Mouse (Mus musculus) lung, adult 2 months (tissue): ENCODE data around the gene Nacc1.

ENCODE experiments used
- CTCF ChIP-seq: fragments of 200-500 bp; IDR thresholded peaks from 2 replicates; pipeline ENCODE4 v1.5.1; 2011; ENCODE audit warnings: mild to moderate bottlenecking, low read length, control low read depth; ENCODE audit not compliant: insufficient read depth
- POLR2A ChIP-seq: fragments of 200-500 bp; IDR thresholded peaks from 2 replicates; pipeline ENCODE4 v1.6.1; 2011; ENCODE audit warnings: low read depth, mild to moderate bottlenecking, control low read depth, low read length, borderline replicate concordance; ENCODE audit errors: extremely low read depth

DNA sequence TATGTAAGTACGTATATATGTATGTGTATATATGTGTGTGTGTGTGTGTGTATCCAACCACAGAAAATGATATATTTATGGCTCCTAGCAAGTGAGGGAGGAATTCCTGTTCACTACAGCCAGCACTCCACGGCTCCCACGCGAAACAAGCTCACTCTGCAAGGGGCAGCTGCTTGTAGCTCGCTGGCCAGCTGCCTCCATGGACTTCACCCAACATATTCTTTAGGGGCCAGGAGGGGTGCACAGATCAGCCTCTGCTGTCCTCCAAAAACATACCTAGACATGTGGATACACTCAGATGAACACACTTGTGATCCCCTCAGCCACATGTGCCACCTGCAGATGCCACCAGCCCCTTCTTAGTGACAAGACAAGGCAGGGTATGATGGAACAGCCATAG is 44.9 kb upstream of the Nacc1 start:
- TF ChIP-seq POLR2A (no peak), CTCF (no peak)
